Mouse (Mus musculus) limb, embryonic 13.5 days (tissue): ENCODE measurements around the gene Foxo1. TPM values are rescaled to one million over a fixed set of nuclear protein-coding genes. Genes with fewer than 3 reads are reported as not detected.

Source experiments
- ATAC-seq: fragments of 200-750 bp; cut with Nextera tagmentation; 2 replicates; pipeline ENCODE4 v1.8.0; 2017; ENCODE audit warnings: low read depth, moderate number of reproducible peaks, moderate TSS enrichment; ENCODE audit not compliant: low FRiP score
- H3K27ac ChIP-seq: fragments of 300-500 bp; sonication (generic); 2 replicates; pipeline ENCODE4 v1.5.1; 2015; ENCODE audit warnings: inconsistent platforms, mild to moderate bottlenecking, moderate library complexity
- H3K27me3 ChIP-seq: fragments of 300-500 bp; sonication (generic); 2 replicates; pipeline ENCODE4 v1.6.1; 2015; ENCODE audit warnings: mild to moderate bottlenecking, inconsistent platforms
- H3K36me3 ChIP-seq: fragments of 300-500 bp; sonication (generic); 2 replicates; pipeline ENCODE4 v1.6.1; 2015; ENCODE audit warnings: inconsistent platforms, mild to moderate bottlenecking, moderate library complexity
- H3K4me1 ChIP-seq: fragments of 300-500 bp; sonication (generic); 2 replicates; pipeline ENCODE4 v1.6.1; 2015; ENCODE audit warnings: inconsistent platforms
- H3K4me2 ChIP-seq: fragments of 300-500 bp; sonication (generic); replicated peaks from 2 replicates; pipeline ENCODE4 v1.6.1; 2015; ENCODE audit warnings: inconsistent platforms, mild to moderate bottlenecking, moderate library complexity
- H3K4me3 ChIP-seq: fragments of 300-500 bp; sonication (generic); 2 replicates; pipeline ENCODE4 v1.5.1; 2015; ENCODE audit warnings: moderate library complexity, mild to moderate bottlenecking, inconsistent platforms
- H3K9ac ChIP-seq: fragments of 300-500 bp; sonication (generic); 2 replicates; pipeline ENCODE4 v1.6.1; 2015; ENCODE audit warnings: mild to moderate bottlenecking, inconsistent platforms
- H3K9me3 ChIP-seq: fragments of 300-500 bp; sonication (generic); 2 replicates; pipeline ENCODE4 v1.6.1; 2016; ENCODE audit warnings: inconsistent platforms
- WGBS: fragments of 180-500 bp; shearing (Covaris S2); methylation state at CpG from one replicate; pipeline ENCODE4 v1.1.7; 2015; 5-methylcytosine and 5-hydroxymethylcytosine counted together
- polyA plus RNA-seq: library from polyadenylated mRNA; unstranded; fragments of >200 nt; fragmentation: Nextera tagmentation; extraction: Ambion mirVana; gene quantifications from 2 replicates; pipeline ENCODE4 v1.2.1, GENCODE M21; 2015

Foxo1 gene
- polyA plus RNA-seq, 1 experiment from 2014 or later = 5.5 TPM

GRCm38 (mm10) chr3:52296224-52296760 is 28.2 kb downstream of the Foxo1 start:
- Histone ChIP-seq H3K9me3 (no peaks in the 10 kb centered on the region), H3K27me3 (no peaks in the 10 kb centered on the region), H3K27ac (no peak overlapping the region), H3K4me2 (no peak overlapping the region), H3K36me3 (no peaks in the 10 kb centered on the region), H3K4me3 (no peak overlapping the region), H3K9ac (no peak overlapping the region), H3K4me1 (peaks cover 45% of the 10 kb centered on the region)
- no peak for ATAC-seq
- WGBS = 60% methylated on average over 7 of the region's 7 CpGs

GRCm38 (mm10) chr3:52297291-52298018 is 29.3 kb downstream of the Foxo1 start:
- WGBS = 59% methylated on average over 15 of the region's 15 CpGs
- H3K9ac ChIP-seq = no peak overlapping the region
- peaks cover 45% of the 10 kb centered on the region for H3K4me1 ChIP-seq
- H3K27me3 ChIP-seq = no peaks in the 10 kb centered on the region
- H3K9me3 ChIP-seq = no peaks in the 10 kb centered on the region
- no peak for ATAC-seq
- no peak overlapping the region for H3K27ac ChIP-seq
- H3K4me2 ChIP-seq = no peak overlapping the region
- H3K4me3 ChIP-seq = no peak overlapping the region
- no peaks in the 10 kb centered on the region for H3K36me3 ChIP-seq

- no peak overlapping the region for H3K27ac ChIP-seq
- peaks cover 42% of the 10 kb centered on the region for H3K4me1 ChIP-seq
- ATAC-seq = no peak
- no peaks in the 10 kb centered on the region for H3K36me3 ChIP-seq
- WGBS = 79% methylated on average over 4 of the region's 4 CpGs
- H3K9me3 ChIP-seq = no peaks in the 10 kb centered on the region
- H3K27me3 ChIP-seq = no peaks in the 10 kb centered on the region
- H3K4me3 ChIP-seq = no peak overlapping the region
- H3K4me2 ChIP-seq = no peak overlapping the region
- no peak overlapping the region for H3K9ac ChIP-seq
Observed at GRCm38 (mm10) chr3:52298683-52299082, 30.5 kb downstream of the Foxo1 start.

GRCm38 (mm10) chr3:52299376-52299775 is 31.2 kb downstream of the Foxo1 start:
- no peak overlapping the region for H3K27ac ChIP-seq
- H3K4me3 ChIP-seq = no peak overlapping the region
- H3K27me3 ChIP-seq = no peaks in the 10 kb centered on the region
- H3K36me3 ChIP-seq = no peaks in the 10 kb centered on the region
- no peaks in the 10 kb centered on the region for H3K9me3 ChIP-seq
- 41% methylated on average over 2 of the region's 2 CpGs for WGBS
- H3K4me1 ChIP-seq = peaks cover 42% of the 10 kb centered on the region
- H3K4me2 ChIP-seq = no peak overlapping the region
- ATAC-seq = no peak
- no peak overlapping the region for H3K9ac ChIP-seq

- no peaks in the 10 kb centered on the region for H3K27me3 ChIP-seq
- ATAC-seq = no peak
- 0 out of 2 replicates have a peak overlapping the region, but pooled peaks have one; percentile 3 for H3K27ac ChIP-seq
- no peaks in the 10 kb centered on the region for H3K9me3 ChIP-seq
- peaks cover 42% of the 10 kb centered on the region for H3K4me1 ChIP-seq
- H3K36me3 ChIP-seq = no peaks in the 10 kb centered on the region
- no peak overlapping the region for H3K9ac ChIP-seq
- 38% methylated on average over 6 of the region's 6 CpGs for WGBS
- H3K4me2 ChIP-seq = no peak overlapping the region
- no peak overlapping the region for H3K4me3 ChIP-seq
Observed at GRCm38 (mm10) chr3:52300517-52300916, 32.4 kb downstream of the Foxo1 start.

GRCm38 (mm10) chr3:52303301-52303700 is 35.2 kb downstream of the Foxo1 start:
- no peak for ATAC-seq
- no peaks in the 10 kb centered on the region for H3K9me3 ChIP-seq
- H3K4me2 ChIP-seq = no peak overlapping the region
- no peaks in the 10 kb centered on the region for H3K27me3 ChIP-seq
- peaks cover 24% of the 10 kb centered on the region for H3K4me1 ChIP-seq
- no peak overlapping the region for H3K9ac ChIP-seq
- 72% methylated on average over 5 of the region's 5 CpGs for WGBS
- no peaks in the 10 kb centered on the region for H3K36me3 ChIP-seq
- no peak overlapping the region for H3K4me3 ChIP-seq
- no peak overlapping the region for H3K27ac ChIP-seq

GRCm38 (mm10) chr3:52308586-52309321 is 40.6 kb downstream of the Foxo1 start:
- Histone ChIP-seq H3K4me2 (no peak overlapping the region), H3K36me3 (no peaks in the 10 kb centered on the region), H3K9ac (no peak overlapping the region), H3K27ac (no peak overlapping the region), H3K4me3 (no peak overlapping the region), H3K9me3 (no peaks in the 10 kb centered on the region), H3K4me1 (no peaks in the 10 kb centered on the region), H3K27me3 (no peaks in the 10 kb centered on the region)
- no peak for ATAC-seq
- 62% methylated on average over 5 of the region's 5 CpGs for WGBS

GRCm38 (mm10) chr3:52320516-52321270 is 52.6 kb downstream of the Foxo1 start:
- no peak overlapping the region for H3K9ac ChIP-seq
- no peak overlapping the region for H3K4me3 ChIP-seq
- H3K27me3 ChIP-seq = no peaks in the 10 kb centered on the region
- H3K4me1 ChIP-seq = peaks cover 17% of the 10 kb centered on the region
- 74% methylated on average over 12 of the region's 12 CpGs for WGBS
- ATAC-seq = no peak
- H3K27ac ChIP-seq = no peak overlapping the region
- H3K36me3 ChIP-seq = no peaks in the 10 kb centered on the region
- no peaks in the 10 kb centered on the region for H3K9me3 ChIP-seq
- H3K4me2 ChIP-seq = no peak overlapping the region

GRCm38 (mm10) chr3:52322401-52323385 is 54.6 kb downstream of the Foxo1 start:
- no peaks in the 10 kb centered on the region for H3K9me3 ChIP-seq
- no peaks in the 10 kb centered on the region for H3K27me3 ChIP-seq
- no peak overlapping the region for H3K4me2 ChIP-seq
- H3K4me1 ChIP-seq = peaks cover 17% of the 10 kb centered on the region
- 15% methylated on average over 9 of the region's 9 CpGs for WGBS
- no peak for ATAC-seq
- H3K36me3 ChIP-seq = no peaks in the 10 kb centered on the region
- no peak overlapping the region for H3K27ac ChIP-seq
- no peak overlapping the region for H3K9ac ChIP-seq
- no peak overlapping the region for H3K4me3 ChIP-seq

- Histone ChIP-seq H3K27ac (no peak overlapping the region), H3K9ac (no peak overlapping the region), H3K4me2 (no peak overlapping the region), H3K4me3 (no peak overlapping the region), H3K9me3 (no peaks in the 10 kb centered on the region), H3K27me3 (no peaks in the 10 kb centered on the region), H3K36me3 (no peaks in the 10 kb centered on the region), H3K4me1 (peaks cover 21% of the 10 kb centered on the region)
- 95% methylated on average over 5 of the region's 5 CpGs for WGBS
- ATAC-seq = no peak
Observed at GRCm38 (mm10) chr3:52325006-52325405, 56.9 kb downstream of the Foxo1 start.

GRCm38 (mm10) chr3:52326687-52327086 is 58.6 kb downstream of the Foxo1 start:
- H3K4me2 ChIP-seq = no peak overlapping the region
- peaks cover 25% of the 10 kb centered on the region for H3K4me1 ChIP-seq
- H3K36me3 ChIP-seq = no peaks in the 10 kb centered on the region
- H3K9me3 ChIP-seq = no peaks in the 10 kb centered on the region
- H3K9ac ChIP-seq = no peak overlapping the region
- no peak overlapping the region for H3K4me3 ChIP-seq
- no peak overlapping the region for H3K27ac ChIP-seq
- H3K27me3 ChIP-seq = no peaks in the 10 kb centered on the region
- ATAC-seq = no peak
- 80% methylated on average over 6 of the region's 6 CpGs for WGBS
